Mouse (Mus musculus): ENCODE results near the gene Atp8a2. TPM values are rescaled to one million over a fixed set of nuclear protein-coding genes. Genes with fewer than 3 reads are reported as not detected.

The Atp8a2 gene
- total and polyA plus RNA-seq, 2 experiments from 2014 or later = 43.0 to 81.7 TPM

- Histone ChIP-seq H3K27me3 (ENCODE audit: insufficient read depth, low read length) (no peaks in the 10 kb centered on the region), H3K4me1 (ENCODE audit: insufficient read depth, low read length) (no peaks in the 10 kb centered on the region), H3K36me3 (ENCODE audit: insufficient read depth, low read length) (no peaks in the 10 kb centered on the region), H3K4me3 (ENCODE audit: low read depth, low read length) (no peak overlapping the region), H3K9me3 (ENCODE audit: low read length) (no peaks in the 10 kb centered on the region), H3K4me2 (ENCODE audit: low read depth, low read length, poor library complexity, severe bottlenecking) (no peak overlapping the region), H3K9ac (replicated peaks; ENCODE audit: low read length, poor library complexity, severe bottlenecking) (no peak overlapping the region), H3K27ac (ENCODE audit: low read depth, low read length) (no peak overlapping the region)
- peak; percentile 76 for TF ChIP-seq CTCF (IDR thresholded peaks at IDR 0.05)
- peak; percentile 59 for DNase-seq (ENCODE audit: low spot score)
- no peak for ATAC-seq (ENCODE audit: low FRiP score)
- 68% methylated on average over 5 of the region's 5 CpGs for WGBS
Observed at GRCm38 (mm10) chr14:59604002-59604645, 592.9 kb downstream of the Atp8a2 start.

GRCm38 (mm10) chr14:59598260-59598627, 598.7 kb downstream of the Atp8a2 start:
- H3K36me3 ChIP-seq (ENCODE audit: insufficient read depth, low read length) = no peaks in the 10 kb centered on the region
- WGBS = 4% methylated on average over 8 of the region's 8 CpGs
- peak overlapping the region; percentile 89 for H3K4me3 ChIP-seq (ENCODE audit: low read depth, low read length)
- no peak for TF ChIP-seq CTCF (IDR thresholded peaks at IDR 0.05)
- H3K9ac ChIP-seq (replicated peaks; ENCODE audit: low read length, poor library complexity, severe bottlenecking) = peak overlapping the region; percentile 76
- DNase-seq (ENCODE audit: low spot score) = no peak
- H3K27me3 ChIP-seq (ENCODE audit: insufficient read depth, low read length) = no peaks in the 10 kb centered on the region
- peak overlapping the region; percentile 92 for H3K4me2 ChIP-seq (ENCODE audit: low read depth, low read length, poor library complexity, severe bottlenecking)
- H3K9me3 ChIP-seq (ENCODE audit: low read length) = no peaks in the 10 kb centered on the region
- ATAC-seq (ENCODE audit: low FRiP score) = peak; percentile 39; the same call in 1 of the 2 replicates
- H3K4me1 ChIP-seq (ENCODE audit: insufficient read depth, low read length) = peaks cover 5% of the 10 kb centered on the region; the same call in 1 of the 2 replicates
- H3K27ac ChIP-seq (ENCODE audit: low read depth, low read length) = peak overlapping the region; percentile 64

GRCm38 (mm10) chr14:59597398-59598259, 599.4 kb downstream of the Atp8a2 start, which contains the start of gene Cdadc1:
TSS of gene Cdadc1 (minus strand) at chr14:59597959.
- Histone ChIP-seq H3K4me2 (ENCODE audit: low read depth, low read length, poor library complexity, severe bottlenecking) (peak within 1 kb of the TSS; percentile 92), H3K27me3 (ENCODE audit: insufficient read depth, low read length) (no peaks in the 10 kb centered on the region), H3K9me3 (ENCODE audit: low read length) (no peaks in the 10 kb centered on the region), H3K36me3 (ENCODE audit: insufficient read depth, low read length) (no peaks in the 10 kb centered on the region), H3K4me3 (ENCODE audit: low read depth, low read length) (peak within 1 kb of the TSS; percentile 89), H3K4me1 (ENCODE audit: insufficient read depth, low read length) (peaks cover 5% of the 10 kb centered on the region; the same call in 1 of the 2 replicates), H3K9ac (replicated peaks; ENCODE audit: low read length, poor library complexity, severe bottlenecking) (peak within 1 kb of the TSS; percentile 76), H3K27ac (ENCODE audit: low read depth, low read length) (peak within 1 kb of the TSS; percentile 64)
- peak; percentile 41 for TF ChIP-seq CTCF (IDR thresholded peaks at IDR 0.05)
- DNase-seq (ENCODE audit: low spot score) (peak; percentile 91), ATAC-seq (ENCODE audit: low FRiP score) (peak; percentile 95)
- WGBS = under 1% methylated on average over 44 of the region's 48 CpGs

- Histone ChIP-seq H3K9ac (replicated peaks; ENCODE audit: low read length, poor library complexity, severe bottlenecking) (no peak overlapping the region), H3K4me1 (ENCODE audit: insufficient read depth, low read length) (peaks cover 5% of the 10 kb centered on the region; the same call in 1 of the 2 replicates), H3K27ac (ENCODE audit: low read depth, low read length) (no peak overlapping the region), H3K9me3 (ENCODE audit: low read length) (no peaks in the 10 kb centered on the region), H3K36me3 (ENCODE audit: insufficient read depth, low read length) (peaks cover 8% of the 10 kb centered on the region; the same call in 1 of the 2 replicates), H3K4me2 (ENCODE audit: low read depth, low read length, poor library complexity, severe bottlenecking) (no peak overlapping the region), H3K27me3 (ENCODE audit: insufficient read depth, low read length) (no peaks in the 10 kb centered on the region), H3K4me3 (ENCODE audit: low read depth, low read length) (no peak overlapping the region)
- 92% methylated on average over 3 of the region's 3 CpGs for WGBS
- TF ChIP-seq CTCF (IDR thresholded peaks at IDR 0.05) = no peak
- no peak for ATAC-seq (ENCODE audit: low FRiP score)
- no peak for DNase-seq (ENCODE audit: low spot score)
Observed at GRCm38 (mm10) chr14:59594988-59595387, 602.0 kb downstream of the Atp8a2 start.

- H3K36me3 ChIP-seq (ENCODE audit: insufficient read depth, low read length) = peaks cover 25% of the 10 kb centered on the region
- no peaks in the 10 kb centered on the region for H3K9me3 ChIP-seq (ENCODE audit: low read length)
- ATAC-seq (ENCODE audit: low FRiP score) = no peak
Observed at GRCm38 (mm10) chr14:59592593-59592992, 604.4 kb downstream of the Atp8a2 start.

More at GRCm38 (mm10) chr14:59592593-59592992, 604.4 kb downstream of the Atp8a2 start:
- H3K27ac ChIP-seq (ENCODE audit: low read depth, low read length) = no peak overlapping the region
- H3K9ac ChIP-seq (replicated peaks; ENCODE audit: low read length, poor library complexity, severe bottlenecking) = no peak overlapping the region
- TF ChIP-seq CTCF (IDR thresholded peaks at IDR 0.05) = no peak
- no peak overlapping the region for H3K4me3 ChIP-seq (ENCODE audit: low read depth, low read length)
- DNase-seq (ENCODE audit: low spot score) = no peak
- H3K4me1 ChIP-seq (ENCODE audit: insufficient read depth, low read length) = peaks cover 5% of the 10 kb centered on the region; the same call in 1 of the 2 replicates
- H3K4me2 ChIP-seq (ENCODE audit: low read depth, low read length, poor library complexity, severe bottlenecking) = no peak overlapping the region
- no peaks in the 10 kb centered on the region for H3K27me3 ChIP-seq (ENCODE audit: insufficient read depth, low read length)
- 82% methylated on average over 3 of the region's 3 CpGs for WGBS
